Mouse (Mus musculus) neural tube, embryonic 14.5 days (tissue): ENCODE data around the gene Dpy19l3. TPM values are rescaled to one million over a fixed set of nuclear protein-coding genes. Genes with fewer than 3 reads are reported as not detected.

Experiments used
- ATAC-seq: fragments of 200-750 bp; cut with Nextera tagmentation; 2 replicates; pipeline ENCODE4 v1.8.0; 2017; ENCODE audit warnings: low read depth, mild to moderate bottlenecking, moderate TSS enrichment, moderate library complexity
- H3K27ac ChIP-seq: fragments of 300-500 bp; sonication (generic); 2 replicates; pipeline ENCODE4 v1.5.1; 2014; ENCODE audit warnings: low read depth, mild to moderate bottlenecking, control low read depth, low read length, moderate library complexity, mixed read lengths
- H3K27me3 ChIP-seq: fragments of 300-500 bp; sonication (generic); 2 replicates; pipeline ENCODE4 v1.6.1; 2014; ENCODE audit warnings: low read length; ENCODE audit not compliant: control insufficient read depth, insufficient read depth
- H3K36me3 ChIP-seq: fragments of 300-500 bp; sonication (generic); 2 replicates; pipeline ENCODE4 v1.6.1; 2014; ENCODE audit warnings: low read length, mixed read lengths; ENCODE audit not compliant: control insufficient read depth, insufficient read depth
- H3K4me1 ChIP-seq: fragments of 300-500 bp; sonication (generic); 2 replicates; pipeline ENCODE4 v1.6.1; 2014; ENCODE audit warnings: low read length; ENCODE audit not compliant: control insufficient read depth, insufficient read depth
- H3K4me2 ChIP-seq: fragments of 300-500 bp; sonication (generic); 2 replicates; pipeline ENCODE4 v1.6.1; 2014; ENCODE audit warnings: mild to moderate bottlenecking, low read depth, low read length, control low read depth
- H3K4me3 ChIP-seq: fragments of 300-500 bp; sonication (generic); 2 replicates; pipeline ENCODE4 v1.5.1; 2014; ENCODE audit warnings: low read depth, low read length, control low read depth, mixed read lengths
- H3K9ac ChIP-seq: fragments of 300-500 bp; sonication (generic); replicated peaks from 2 replicates; pipeline ENCODE4 v1.6.1; 2014; ENCODE audit warnings: low read depth, mild to moderate bottlenecking, control low read depth, low read length, mixed read lengths
- H3K9me3 ChIP-seq: fragments of 300-500 bp; sonication (generic); 2 replicates; pipeline ENCODE4 v1.6.1; 2016; ENCODE audit warnings: low read length; ENCODE audit not compliant: control insufficient read depth
- WGBS: fragments of 180-500 bp; shearing (Covaris S2); extraction: QIAGEN DNeasy Blood & Tissue Kit; methylation state at CpG from one replicate; pipeline ENCODE4 v1.1.7; 2014; 5-methylcytosine and 5-hydroxymethylcytosine counted together
- polyA plus RNA-seq: library from polyadenylated mRNA; unstranded; fragments of >200 nt; fragmentation: Nextera tagmentation; extraction: Ambion mirVana; gene quantifications from 2 replicates; pipeline ENCODE4 v1.2.1, GENCODE M21; 2014

Gene Dpy19l3
- polyA plus RNA-seq, 1 experiment from 2014 or later: 62.2 TPM

GRCm38 (mm10) chr7:35718421-35719178, 35.7 kb downstream of the Dpy19l3 start:
- no peak overlapping the region for H3K4me2 ChIP-seq
- no peak for ATAC-seq
- H3K36me3 ChIP-seq: peaks cover 30% of the 10 kb centered on the region
- no peaks in the 10 kb centered on the region for H3K9me3 ChIP-seq
- no peaks in the 10 kb centered on the region for H3K27me3 ChIP-seq
- H3K9ac ChIP-seq: no peak overlapping the region
- no peaks in the 10 kb centered on the region for H3K4me1 ChIP-seq
- H3K27ac ChIP-seq: no peak overlapping the region
- no peak overlapping the region for H3K4me3 ChIP-seq
- WGBS: 93% methylated on average over 8 of the region's 8 CpGs

- no peaks in the 10 kb centered on the region for H3K27me3 ChIP-seq
- no peak overlapping the region for H3K4me2 ChIP-seq
- H3K4me1 ChIP-seq: no peaks in the 10 kb centered on the region
- H3K36me3 ChIP-seq: peaks cover 24% of the 10 kb centered on the region
- 94% methylated on average over 5 of the region's 5 CpGs for WGBS
- ATAC-seq: no peak
- H3K4me3 ChIP-seq: no peak overlapping the region
- no peak overlapping the region for H3K27ac ChIP-seq
- no peaks in the 10 kb centered on the region for H3K9me3 ChIP-seq
- H3K9ac ChIP-seq: no peak overlapping the region
These were observed 43.9 kb downstream of the Dpy19l3 start for GRCm38 (mm10) chr7:35710366-35710765.

GRCm38 (mm10) chr7:35708101-35708500, 46.2 kb downstream of the Dpy19l3 start:
- H3K27me3 ChIP-seq: no peaks in the 10 kb centered on the region
- WGBS: 92% methylated on average over 16 of the region's 16 CpGs
- no peak overlapping the region for H3K4me2 ChIP-seq
- ATAC-seq: no peak
- H3K27ac ChIP-seq: no peak overlapping the region
- no peaks in the 10 kb centered on the region for H3K9me3 ChIP-seq
- H3K4me3 ChIP-seq: no peak overlapping the region
- no peak overlapping the region for H3K9ac ChIP-seq
- no peaks in the 10 kb centered on the region for H3K4me1 ChIP-seq
- H3K36me3 ChIP-seq: peaks cover 20% of the 10 kb centered on the region

- Histone ChIP-seq H3K27ac (no peak overlapping the region), H3K27me3 (no peaks in the 10 kb centered on the region), H3K9me3 (no peaks in the 10 kb centered on the region), H3K4me1 (no peaks in the 10 kb centered on the region), H3K4me3 (no peak overlapping the region), H3K36me3 (peaks cover 10% of the 10 kb centered on the region), H3K9ac (no peak overlapping the region), H3K4me2 (no peak overlapping the region)
- WGBS: 96% methylated on average over 8 of the region's 8 CpGs
- no peak for ATAC-seq
These were observed 55.2 kb downstream of the Dpy19l3 start for GRCm38 (mm10) chr7:35699005-35699404.

GRCm38 (mm10) chr7:35698073-35698472, 56.2 kb downstream of the Dpy19l3 start:
- Histone ChIP-seq H3K36me3 (peaks cover 3% of the 10 kb centered on the region; the same call in 1 of the 2 replicates), H3K4me2 (no peak overlapping the region), H3K4me3 (no peak overlapping the region), H3K9me3 (no peaks in the 10 kb centered on the region), H3K27me3 (no peaks in the 10 kb centered on the region), H3K27ac (no peak overlapping the region), H3K9ac (no peak overlapping the region), H3K4me1 (no peaks in the 10 kb centered on the region)
- 100% methylated on average over 1 of the region's 1 CpGs for WGBS
- ATAC-seq: no peak

- Histone ChIP-seq H3K4me1 (peaks cover 4% of the 10 kb centered on the region; the same call in 1 of the 2 replicates), H3K36me3 (no peaks in the 10 kb centered on the region), H3K9me3 (no peaks in the 10 kb centered on the region), H3K27me3 (no peaks in the 10 kb centered on the region), H3K4me2 (no peak overlapping the region), H3K9ac (no peak overlapping the region), H3K4me3 (no peak overlapping the region), H3K27ac (no peak overlapping the region)
- 85% methylated on average over 12 of the region's 12 CpGs for WGBS
- no peak for ATAC-seq
These were observed 61.6 kb downstream of the Dpy19l3 start for GRCm38 (mm10) chr7:35692641-35693040.

GRCm38 (mm10) chr7:35692117-35692516, 62.1 kb downstream of the Dpy19l3 start:
- peak; percentile 67 for ATAC-seq
- Histone ChIP-seq H3K4me2 (no peak overlapping the region), H3K36me3 (no peaks in the 10 kb centered on the region), H3K9ac (no peak overlapping the region), H3K4me3 (no peak overlapping the region), H3K27me3 (no peaks in the 10 kb centered on the region), H3K9me3 (no peaks in the 10 kb centered on the region), H3K4me1 (peaks cover 4% of the 10 kb centered on the region; the same call in 1 of the 2 replicates), H3K27ac (no peak overlapping the region)
- WGBS: 57% methylated on average over 14 of the region's 14 CpGs

- Histone ChIP-seq H3K9ac (no peak overlapping the region), H3K4me1 (peaks cover 4% of the 10 kb centered on the region; the same call in 1 of the 2 replicates), H3K4me2 (no peak overlapping the region), H3K9me3 (no peaks in the 10 kb centered on the region), H3K27ac (no peak overlapping the region), H3K27me3 (no peaks in the 10 kb centered on the region), H3K36me3 (no peaks in the 10 kb centered on the region), H3K4me3 (no peak overlapping the region)
- 77% methylated on average over 11 of the region's 11 CpGs for WGBS
- no peak for ATAC-seq
These were observed 65.4 kb downstream of the Dpy19l3 start for GRCm38 (mm10) chr7:35688781-35689349.

- Histone ChIP-seq H3K9me3 (no peaks in the 10 kb centered on the region), H3K27me3 (no peaks in the 10 kb centered on the region), H3K9ac (no peak overlapping the region), H3K4me3 (no peak overlapping the region), H3K4me1 (peaks cover 4% of the 10 kb centered on the region; the same call in 1 of the 2 replicates), H3K4me2 (no peak overlapping the region), H3K36me3 (no peaks in the 10 kb centered on the region), H3K27ac (no peak overlapping the region)
- 36% methylated on average over 9 of the region's 9 CpGs for WGBS
- ATAC-seq: no peak
These were observed 66.0 kb downstream of the Dpy19l3 start for GRCm38 (mm10) chr7:35688276-35688675.
